Mouse (Mus musculus) frontal cortex, postnatal 14 days (tissue): ENCODE measurements around the gene Ednrb.
A peak's percentile ranks its signal among the peaks of the same experiment; 100 is the strongest.
"Not testable (repeated sequence)": the region's sequence is repeated elsewhere in the genome, so short reads cannot be mapped to it uniquely, and the experiment has no call there.

Experiments
- DNase-seq, 2 experiments: peaks; one replicate each; pipeline ENCODE4 v3.0.0; 2022; ENCODE audit warnings: low spot score in 2 of 2

The Ednrb gene

GRCm38 (mm10) chr14:103822590-103822989 lies 21.6 kb downstream of the Ednrb start:
- no peak for DNase-seq

GRCm38 (mm10) chr14:103816637-103817308 lies 27.4 kb downstream of the Ednrb start:
- DNase-seq: no peak

DNA sequence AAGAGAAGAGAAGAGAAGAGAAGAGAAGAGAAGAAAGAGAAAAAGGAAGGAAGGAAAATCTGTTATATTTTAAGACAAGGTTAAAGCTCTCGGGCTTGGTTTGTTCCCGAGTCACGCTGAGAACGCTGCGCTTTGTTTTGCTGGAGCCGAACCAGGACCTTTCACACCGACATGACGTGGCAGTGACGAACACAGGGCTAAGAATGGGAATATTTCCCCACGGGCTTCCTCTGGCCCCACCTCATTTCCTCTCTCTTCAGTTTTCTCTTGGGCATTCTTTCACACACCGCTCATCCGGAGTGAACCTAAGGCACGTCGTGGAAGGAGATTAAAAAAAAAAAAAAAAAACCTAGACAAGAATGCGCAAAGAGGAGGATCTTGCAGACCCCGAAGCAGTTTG lies 28.7 kb downstream of the Ednrb start:
- DNase-seq: no peak

GRCm38 (mm10) chr14:103814015-103814691 lies 30.0 kb downstream of the Ednrb start:
- DNase-seq: no peak

- DNase-seq: no peak
Observed at GRCm38 (mm10) chr14:103813246-103813645, 31.0 kb downstream of the Ednrb start.

DNA sequence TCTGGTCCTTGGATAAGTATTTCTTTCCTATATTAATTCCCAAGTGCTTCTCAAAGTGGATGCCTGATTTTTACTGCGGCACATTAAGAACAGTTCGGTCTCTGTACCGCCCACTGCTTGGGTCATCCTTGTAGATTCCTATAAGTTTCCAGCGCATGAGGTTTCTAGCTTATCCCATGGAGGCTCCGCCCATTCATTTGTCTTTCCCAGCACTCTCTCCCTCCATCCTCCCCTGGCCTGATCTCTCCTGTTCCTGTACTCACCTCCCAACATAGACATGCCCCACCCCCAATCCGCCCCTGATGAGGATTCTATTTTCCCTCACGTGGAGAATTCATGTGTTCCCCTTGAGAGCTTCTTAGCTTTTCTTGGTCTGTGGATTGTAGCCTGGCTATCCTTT lies 32.9 kb downstream of the Ednrb start:
- DNase-seq: no peak

DNA sequence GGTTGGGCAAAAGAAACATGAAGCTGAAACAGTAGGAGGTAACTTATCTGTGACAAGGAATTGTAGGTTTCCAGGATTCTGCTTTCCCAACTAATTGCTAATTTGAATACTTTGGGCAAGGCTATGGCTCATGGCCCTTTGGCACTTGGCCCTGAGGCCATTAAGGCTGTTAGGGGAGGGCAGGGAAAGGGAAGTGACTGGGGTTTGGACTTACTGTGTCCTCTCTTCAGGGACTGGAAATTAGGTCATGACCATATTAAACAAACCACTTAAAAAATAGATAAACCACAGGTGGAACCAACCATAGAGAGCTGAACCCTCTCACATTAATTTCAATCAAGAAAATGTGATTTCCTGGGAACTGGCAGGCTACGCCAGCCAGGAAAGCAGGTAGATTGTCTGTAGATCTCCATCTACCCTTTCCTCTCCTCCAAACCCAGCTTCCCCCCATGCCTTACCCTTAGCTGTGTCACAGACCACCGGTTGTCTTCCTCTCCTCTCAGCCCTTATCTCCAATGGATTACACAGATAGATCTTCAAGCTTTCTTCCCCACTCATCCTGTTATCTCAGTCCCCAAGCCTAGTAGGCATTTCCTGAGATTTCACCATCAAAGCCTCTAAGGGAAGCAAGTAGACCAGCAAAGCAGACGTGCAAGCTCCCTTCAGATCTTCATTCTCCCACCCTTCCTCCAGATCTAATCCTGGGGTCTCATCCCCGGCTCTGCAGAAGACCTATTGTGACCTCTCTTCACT lies 40.1 kb downstream of the Ednrb start:
- no peak for DNase-seq

DNA sequence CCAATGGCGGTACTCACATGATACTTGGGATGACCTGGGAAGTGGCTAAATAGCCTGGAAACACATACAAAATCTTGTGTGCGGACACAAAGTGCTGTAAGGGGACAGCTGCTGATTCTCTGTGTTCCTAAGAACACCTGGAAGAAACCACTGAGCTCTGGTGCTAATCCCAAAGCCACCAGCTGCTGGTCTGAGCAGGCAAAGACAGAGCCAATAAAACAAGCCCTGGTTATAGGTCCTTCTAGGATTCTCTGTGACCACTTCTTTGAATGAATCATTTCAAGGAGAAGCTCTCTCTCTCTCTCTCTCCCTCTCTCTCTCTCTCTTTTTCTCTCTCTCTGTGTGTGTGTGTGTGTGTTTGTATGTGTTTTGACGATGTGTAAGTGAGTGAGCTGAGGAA lies 47.1 kb downstream of the Ednrb start:
- no peak for DNase-seq

- no peak for DNase-seq
Observed at GRCm38 (mm10) chr14:103795591-103795990, 48.6 kb downstream of the Ednrb start.

DNA sequence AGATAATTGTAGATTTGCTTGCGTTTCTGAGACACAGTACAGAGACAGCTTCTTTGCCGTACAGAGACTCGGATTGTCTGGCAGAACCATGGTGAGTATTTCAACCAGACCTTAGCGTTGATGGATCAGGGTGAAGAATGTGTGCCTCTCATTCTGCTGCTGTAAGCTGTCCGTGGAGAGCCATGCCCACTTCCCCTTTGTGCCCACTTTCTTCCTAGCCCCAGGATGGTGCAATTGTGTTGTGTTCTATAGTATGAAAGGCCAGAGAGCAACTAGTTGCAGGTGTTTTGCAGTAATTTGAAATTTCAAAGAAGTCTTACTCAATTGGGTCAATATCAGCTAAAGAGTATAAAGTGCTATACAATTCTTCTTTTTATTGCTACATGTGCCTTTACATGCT lies 50.8 kb downstream of the Ednrb start:
- no peak for DNase-seq

GRCm38 (mm10) chr14:103792726-103793125 lies 51.5 kb downstream of the Ednrb start:
- DNase-seq: no peak

DNA sequence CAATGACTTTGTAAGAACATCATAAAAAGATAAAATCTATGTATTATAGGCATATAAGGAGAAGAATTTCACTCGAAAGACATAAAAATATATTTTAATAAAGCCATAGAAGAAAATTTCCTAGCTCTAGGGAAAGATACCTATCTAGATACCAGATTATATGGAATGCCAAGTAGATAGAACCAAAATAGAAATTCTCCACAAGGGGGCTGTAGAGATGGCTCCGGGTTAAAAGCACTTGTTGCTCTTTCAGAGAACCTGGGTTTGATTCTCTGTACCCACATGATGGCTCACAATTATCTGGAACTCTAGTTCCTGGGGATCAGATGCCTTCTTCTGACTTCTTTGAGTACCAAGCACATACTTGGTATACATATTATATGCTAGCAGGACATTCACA lies 56.7 kb downstream of the Ednrb start:
- no peak for DNase-seq

- no peak for DNase-seq
Observed at GRCm38 (mm10) chr14:103785096-103785965, 58.9 kb downstream of the Ednrb start.

GRCm38 (mm10) chr14:103780336-103780735 lies 63.9 kb downstream of the Ednrb start:
- DNase-seq: not testable (repeated sequence)

DNA sequence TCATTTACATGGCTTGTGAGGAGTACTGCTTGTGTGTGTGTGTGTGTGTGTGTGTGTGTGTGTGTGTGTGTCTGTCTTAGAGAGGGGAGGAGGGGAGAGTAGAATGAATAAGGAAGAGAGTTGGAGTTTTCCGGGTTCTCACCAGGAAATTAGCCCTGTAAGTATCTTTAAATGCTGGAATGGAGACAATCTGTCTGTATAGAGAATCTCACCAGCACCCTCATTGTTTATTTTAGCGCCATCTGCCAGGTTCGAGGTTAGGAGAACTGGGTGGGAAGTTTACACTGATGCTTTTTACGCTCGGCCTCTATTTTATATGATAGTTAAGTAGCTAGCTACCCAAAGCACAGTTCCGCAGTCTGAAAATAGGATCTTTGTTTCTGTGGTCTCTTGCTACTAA lies 64.9 kb downstream of the Ednrb start:
- no peak for DNase-seq

- no peak for DNase-seq
Observed at GRCm38 (mm10) chr14:103778533-103779151, 65.6 kb downstream of the Ednrb start.

DNA sequence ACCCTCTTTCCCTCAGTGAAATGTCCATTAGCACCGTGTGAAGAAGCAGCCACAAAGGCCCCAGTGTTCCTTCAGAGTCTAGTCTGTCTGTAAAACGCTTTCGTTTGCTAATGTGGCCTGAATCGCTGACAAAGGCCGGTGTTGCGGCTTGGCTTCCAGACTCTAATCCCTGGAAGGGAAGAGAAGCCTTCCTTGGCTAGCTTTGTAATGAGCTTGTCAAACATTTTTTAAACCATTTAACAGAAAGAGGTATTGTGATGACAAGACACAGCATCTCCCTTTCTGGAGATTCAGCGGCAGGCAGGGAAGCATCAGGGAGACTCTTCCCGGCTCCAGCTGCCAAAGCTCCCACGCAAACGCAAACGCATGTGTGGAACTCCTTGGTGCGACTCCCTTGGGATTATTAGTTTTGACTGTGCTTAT lies 66.2 kb downstream of the Ednrb start:
- peak; percentile 42 to 46 for DNase-seq

DNA sequence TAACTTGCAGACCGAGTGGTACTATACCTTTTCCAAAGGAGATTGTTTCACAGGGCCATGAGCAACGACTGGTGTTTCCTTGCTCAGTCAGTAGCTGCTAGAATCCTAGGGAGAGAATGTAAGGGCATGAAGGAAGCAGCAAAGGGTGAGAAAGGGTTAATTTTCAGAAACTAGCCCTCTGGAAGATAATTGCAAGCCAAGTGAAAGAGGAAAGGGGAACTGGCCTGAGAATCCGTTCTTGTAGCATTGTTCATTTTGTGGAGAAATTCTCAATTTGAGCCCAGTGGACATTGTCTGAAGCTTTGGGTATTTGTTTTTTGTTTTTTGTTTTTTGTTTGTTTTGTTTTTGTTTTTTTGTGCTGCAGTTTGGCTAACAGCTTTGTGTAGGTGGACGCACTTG lies 66.8 kb downstream of the Ednrb start:
- DNase-seq: no peak

DNA sequence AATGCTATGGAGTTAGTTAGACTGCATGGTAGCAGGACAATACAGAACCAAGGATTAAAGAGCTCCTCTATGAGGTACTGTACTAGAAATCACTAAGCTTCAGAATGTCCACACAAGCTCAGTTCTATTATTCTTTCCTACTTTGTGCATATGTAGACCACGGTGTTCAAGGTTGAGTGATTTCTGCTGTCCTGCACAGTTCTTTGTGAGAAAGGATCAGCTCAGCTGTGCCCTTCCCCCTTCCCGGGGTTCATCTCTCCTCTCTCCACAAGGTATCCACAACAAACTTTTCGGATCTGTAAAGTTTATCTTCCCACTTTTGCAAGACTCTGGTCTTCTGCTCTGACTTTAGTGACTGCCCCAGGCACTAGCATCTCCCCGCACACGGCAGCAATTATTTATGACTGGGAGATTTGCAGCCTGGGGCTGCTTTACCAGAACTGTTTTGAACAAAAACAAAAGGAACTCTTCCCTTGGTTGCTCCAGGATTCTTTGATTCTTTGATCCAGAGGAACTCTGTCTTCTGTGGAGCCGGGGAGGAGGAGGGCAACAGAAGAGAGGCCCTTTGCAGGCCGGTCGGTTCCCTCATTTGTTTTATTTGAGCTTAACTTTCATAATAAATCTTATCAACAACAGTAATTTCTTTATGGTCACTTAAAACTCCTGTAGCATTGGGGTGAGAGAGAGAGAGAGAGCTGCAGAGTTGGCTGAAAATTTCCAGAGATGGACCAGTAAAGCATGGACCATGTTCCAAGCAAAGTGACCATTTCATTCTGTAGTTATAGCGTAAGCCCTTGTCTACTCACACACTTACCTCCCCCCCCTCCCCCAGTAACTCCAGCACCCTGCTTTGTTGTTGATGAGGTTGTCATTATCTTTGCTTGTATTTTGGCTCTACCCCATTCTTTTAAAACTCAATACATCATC lies 74.6 kb downstream of the Ednrb start:
- DNase-seq: no peak

- DNase-seq: no peak
Observed at GRCm38 (mm10) chr14:103767488-103767887, 76.7 kb downstream of the Ednrb start.
